Mouse (Mus musculus) heart, adult 2 months (tissue): ENCODE data around the gene Rpl39l.
"Not testable (repeated sequence)": the region's sequence is repeated elsewhere in the genome, so short reads cannot be mapped to it uniquely, and the experiment has no call there.

Experiments
- CTCF ChIP-seq: fragments of 200-600 bp; IDR thresholded peaks from 2 replicates; pipeline ENCODE4 v1.8.1; 2022; ENCODE audit warnings: antibody characterized with exemption, mild to moderate bottlenecking, moderate library complexity
- POLR2A ChIP-seq: fragments of 200-500 bp; IDR thresholded peaks from 2 replicates; pipeline ENCODE4 v1.6.1; 2011; ENCODE audit warnings: mild to moderate bottlenecking, low read depth, low read length, control low read depth; ENCODE audit not compliant: insufficient read depth

DNA sequence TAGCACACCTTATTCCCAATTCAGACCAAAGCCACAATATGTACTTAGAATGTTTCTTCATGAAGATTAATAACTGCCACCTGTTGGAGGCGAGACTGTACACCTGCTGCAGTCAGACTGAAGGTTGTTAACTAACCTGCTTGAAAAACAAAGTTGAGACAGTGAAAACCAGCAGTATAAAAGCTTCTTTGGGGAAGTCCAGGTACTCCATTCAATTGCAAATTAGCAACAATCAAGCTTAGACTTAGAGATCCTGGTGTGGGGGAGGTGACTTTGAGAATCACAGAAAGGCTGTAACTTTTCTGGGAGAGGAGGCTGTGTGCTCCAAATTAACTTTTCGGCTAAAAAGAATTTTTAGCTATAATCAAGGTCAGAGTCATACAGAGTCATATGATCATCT lies 47.0 kb downstream of the Rpl39l start:
- TF ChIP-seq POLR2A, CTCF: not testable (repeated sequence)
